25 mouse cellular contexts compared by ENCODE assay signal in the genomic region with DNA sequence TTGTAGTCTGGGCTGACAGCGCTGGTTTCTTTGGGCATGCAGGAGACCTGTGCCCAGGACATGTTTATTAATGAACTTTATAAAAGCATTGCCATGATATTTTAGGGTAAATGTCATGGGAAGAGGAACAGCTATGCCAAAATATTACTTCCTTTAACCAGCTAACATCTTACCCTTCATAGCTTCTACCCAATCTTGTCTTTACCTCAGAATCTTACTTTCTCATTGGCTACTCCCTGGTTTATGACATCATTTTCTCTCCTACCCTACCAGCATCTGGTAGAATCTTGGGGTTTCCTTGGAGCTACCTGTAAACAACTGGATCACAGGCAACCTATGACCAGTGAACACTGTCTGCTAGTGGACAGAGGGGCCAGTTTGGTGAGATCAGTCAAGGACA. TPM values are rescaled to one million over a fixed set of nuclear protein-coding genes. Genes with fewer than 3 reads are reported as not detected.
DNase-seq lines count a peak whose midpoint lies in the region; TF ChIP-seq lines count a peak whose summit lies in the region.
"Had no signal": no experiment of that assay in that cellular context is flagged by ENCODE, and none has a peak within 500 bp of the region (broad histone marks: within the 10 kb centered on the region; RNA-seq: fewer than 3 reads in every experiment).

Gene 4930433I11Rik, plus strand, starts transcription at position 301 of the 400 bp plus-strand sequence.

- H3K27ac ChIP-seq in heart, adult 2 months = no peak within 1 kb of the TSS
- H3K27ac ChIP-seq in testis, adult 2 months (ENCODE audit: control insufficient read depth, insufficient read depth, low read depth, low read length) = no peak within 1 kb of the TSS

- H3K36me3 ChIP-seq in heart, adult 2 months (ENCODE audit: control insufficient read depth, insufficient read depth, low read length) = no peaks in the 10 kb centered on the region
- no peaks in the 10 kb centered on the region for H3K36me3 ChIP-seq in testis, adult 2 months (ENCODE audit: control insufficient read depth, insufficient read depth, low read length)
- H3K36me3 ChIP-seq: G1E had no signal

- no peaks in the 10 kb centered on the region for H3K27me3 ChIP-seq in heart, adult 2 months (ENCODE audit: control insufficient read depth, insufficient read depth, low read length)
- no peaks in the 10 kb centered on the region for H3K27me3 ChIP-seq in testis, adult 2 months (ENCODE audit: control insufficient read depth, insufficient read depth, low read length)
- H3K27me3 ChIP-seq: CH12.LX, Patski had no signal

- no peak for TF ChIP-seq EP300 in heart, adult 2 months (IDR thresholded peaks at IDR 0.05; ENCODE audit: insufficient read depth, low read depth, low read length)

- no peak within 1 kb of the TSS for H3K9ac ChIP-seq in heart, adult 2 months (ENCODE audit: low read depth, low read length)

- WGBS in heart, adult 2 months = 61% methylated on average over 1 of the region's 1 CpGs

- DNase-seq in heart, adult 11 months = peak; percentile 42
- DNase-seq in heart, adult 2 months = no peak
- no peak for DNase-seq in testis, postnatal 10 days (ENCODE audit: low spot score)
- DNase-seq: adrenal gland, adult 2 months; adrenal gland, adult 8-10 months; adrenal gland, postnatal 10 days; adrenal gland, postnatal 14 days; adrenal gland, postnatal 25 days; adrenal gland, postnatal 36 days; B cell, adult 2 months; cerebellum, adult 11 months; cerebellum, adult 11-12 months; cerebellum, adult 18-20 months had no signal

- no peak for TF ChIP-seq CTCF in heart, adult 2 months (IDR thresholded peaks at IDR 0.05)
- TF ChIP-seq CTCF in testis, adult 2 months (IDR thresholded peaks at IDR 0.05; ENCODE audit: control insufficient read depth, insufficient read depth, insufficient replicate concordance, low read depth, low read length) = no peak

- no peaks in the 10 kb centered on the region for H3K4me1 ChIP-seq in heart, adult 2 months (ENCODE audit: control insufficient read depth, insufficient read depth, low read length)
- H3K4me1 ChIP-seq in testis, adult 2 months (ENCODE audit: control insufficient read depth, insufficient read depth, low read length) = no peaks in the 10 kb centered on the region

- no peak for TF ChIP-seq POLR2A in heart, adult 2 months (IDR thresholded peaks at IDR 0.05; ENCODE audit: insufficient read depth, low read depth, low read length)
- TF ChIP-seq POLR2A in testis, adult 2 months (IDR thresholded peaks at IDR 0.05; ENCODE audit: control insufficient read depth, low read depth, low read length) = no peak

- H3K4me3 ChIP-seq in heart, adult 2 months = no peak within 1 kb of the TSS
- peak within 1 kb of the TSS; percentile 62; the same call in 1 of the 2 replicates for H3K4me3 ChIP-seq in testis, adult 2 months (ENCODE audit: control insufficient read depth, low read depth, low read length)

- no peaks in the 10 kb centered on the region for H3K79me2 ChIP-seq in heart, adult 2 months (replicated peaks; ENCODE audit: control insufficient read depth, insufficient read depth, low read length)

- intact Hi-C loops in heart, adult 2 months (cut with DNase I) = no loop called here

RNA-seq across cellular contexts. Expression of gene 4930433I11Rik, which starts in this region (rescaled TPM):
- total RNA-seq in heart, adult 2 months (2021) = not detected
- polyA plus RNA-seq in heart, adult 2 months (2012; rRNA removed) = not detected in 2 replicates
- 14.0 and 16.5 TPM in 2 replicates for polyA plus RNA-seq in testis, adult 2 months (2012; rRNA removed)
- total RNA-seq: adrenal gland, adult 18-20 months; adrenal gland, adult 2 months; adrenal gland, adult 8-10 months; adrenal gland, postnatal 10 days; adrenal gland, postnatal 14 days; adrenal gland, postnatal 25 days; adrenal gland, postnatal 36 days; adrenal gland, postnatal 4 days; CH12.LX; ES-E14; MEL had no signal
- polyA plus RNA-seq: activated CD4-positive, CD25-positive, alpha-beta regulatory T cell, adult 4 months; adrenal gland, adult 2 months; brain, embryonic 14.5 days; C2C12; CD4-positive, CD25-positive, alpha-beta regulatory T cell, adult 4 months; G1E; Patski had no signal

Comparison
In these comparisons a context has a peak if more than half of its experiments do, and no peak if none do; other contexts are left out.
1. RNA of gene 4930433I11Rik (polyA plus RNA-seq): 14.0 to 16.5 TPM in testis, adult 2 months; not detected in heart, adult 2 months; every median in the first group is over 10 times any median in the second.